In the genomic region with DNA sequence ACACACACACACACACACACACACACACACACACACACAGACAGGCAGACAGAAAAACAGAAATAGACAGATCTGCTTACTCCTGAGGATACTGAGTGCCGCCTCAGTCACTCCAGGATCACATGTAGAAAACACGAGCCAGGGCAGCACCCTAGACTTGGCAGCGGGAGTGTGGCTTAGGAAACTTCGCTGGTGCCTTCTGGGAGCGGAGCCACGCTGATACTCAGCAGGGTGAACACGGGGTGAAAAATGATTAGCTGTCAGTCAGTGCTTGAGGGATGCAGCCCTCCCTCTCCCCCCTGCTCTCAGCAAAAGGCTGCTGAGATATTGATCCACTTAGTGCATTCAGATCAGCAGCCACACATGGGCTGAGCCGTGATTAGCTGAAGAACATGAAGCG, we compare ENCODE assay signal across 11 mouse cellular contexts.
DNase-seq lines count a peak whose midpoint lies in the region; ATAC-seq and TF ChIP-seq lines count a peak whose summit lies in the region.
"Had no signal": no experiment of that assay in that cellular context is flagged by ENCODE, and none has a peak within 500 bp of the region (broad histone marks: within the 10 kb centered on the region; RNA-seq: fewer than 3 reads in every experiment).

No protein-coding gene starts in this region.

- H3K27me3 ChIP-seq in forebrain, embryonic 10.5 days (ENCODE audit: poor library complexity, severe bottlenecking), result peaks cover 16% of the 10 kb centered on the region
- peaks cover 7% of the 10 kb centered on the region; the same call in 1 of the 2 replicates for H3K27me3 ChIP-seq in forebrain, embryonic 12.5 days
- H3K27me3 ChIP-seq in midbrain, embryonic 11.5 days (ENCODE audit: control insufficient read depth, insufficient read depth, low read length), result no peaks in the 10 kb centered on the region
- no peaks in the 10 kb centered on the region for H3K27me3 ChIP-seq in midbrain, embryonic 15.5 days (replicated peaks)
- H3K27me3 ChIP-seq in heart, postnatal 0 days (ENCODE audit: control insufficient read depth, insufficient read depth, low read length), result no peaks in the 10 kb centered on the region

- H3K27ac ChIP-seq in forebrain, embryonic 10.5 days, result peak overlapping the region; percentile 20; the same call in 1 of the 2 replicates
- H3K27ac ChIP-seq in forebrain, embryonic 12.5 days, result no peak overlapping the region
- no peak overlapping the region; the same call in 1 of the 2 replicates for H3K27ac ChIP-seq in midbrain, embryonic 11.5 days (ENCODE audit: low read depth, low read length)
- no peak overlapping the region for H3K27ac ChIP-seq in midbrain, embryonic 15.5 days
- H3K27ac ChIP-seq in heart, postnatal 0 days (ENCODE audit: low read depth), result no peak overlapping the region
- H3K27ac ChIP-seq: embryonic facial prominence, embryonic 13.5 days; limb, embryonic 12.5 days had no signal

- TF ChIP-seq EP300 in heart, postnatal 0 days (IDR thresholded peaks at IDR 0.05; ENCODE audit: low read depth), result no peak

- peaks cover 70% of the 10 kb centered on the region for H3K4me1 ChIP-seq in forebrain, embryonic 10.5 days
- H3K4me1 ChIP-seq in forebrain, embryonic 12.5 days, result peaks cover 66% of the 10 kb centered on the region
- H3K4me1 ChIP-seq in midbrain, embryonic 11.5 days (ENCODE audit: control insufficient read depth, insufficient read depth, low read length), result peaks cover 27% of the 10 kb centered on the region
- H3K4me1 ChIP-seq in midbrain, embryonic 15.5 days, result peaks cover 48% of the 10 kb centered on the region
- peaks cover 16% of the 10 kb centered on the region for H3K4me1 ChIP-seq in heart, postnatal 0 days (ENCODE audit: control insufficient read depth, insufficient read depth)

- TF ChIP-seq CTCF in heart, postnatal 0 days (IDR thresholded peaks at IDR 0.05; ENCODE audit: low read depth), result no peak

- no peak for DNase-seq in forebrain, embryonic 10.5 days (ENCODE audit: extremely low spot score, low spot score)
- no peak for DNase-seq in midbrain, embryonic 11.5 days (ENCODE audit: low spot score, missing footprints)
- peak; percentile 52 for DNase-seq in heart, postnatal 0 days (ENCODE audit: low spot score)
- peak; percentile 42 for DNase-seq in retina, postnatal 1 day
- no peak for DNase-seq in thymus, postnatal 25 days
- DNase-seq in frontal cortex, postnatal 25 days (ENCODE audit: low spot score in 2 of 2), result no peak
- DNase-seq: cerebellum, adult 11 months had no signal

- no peaks in the 10 kb centered on the region for H3K36me3 ChIP-seq in forebrain, embryonic 10.5 days (replicated peaks)
- H3K36me3 ChIP-seq in forebrain, embryonic 12.5 days (replicated peaks), result no peaks in the 10 kb centered on the region
- H3K36me3 ChIP-seq in midbrain, embryonic 11.5 days (ENCODE audit: control insufficient read depth, insufficient read depth, low read length), result no peaks in the 10 kb centered on the region
- no peaks in the 10 kb centered on the region for H3K36me3 ChIP-seq in midbrain, embryonic 15.5 days (replicated peaks)
- no peaks in the 10 kb centered on the region for H3K36me3 ChIP-seq in heart, postnatal 0 days (replicated peaks; ENCODE audit: control insufficient read depth, insufficient read depth, low read length)
- H3K36me3 ChIP-seq: embryonic facial prominence, embryonic 13.5 days; limb, embryonic 12.5 days had no signal

- no peak overlapping the region for H3K4me3 ChIP-seq in forebrain, embryonic 10.5 days
- no peak overlapping the region for H3K4me3 ChIP-seq in forebrain, embryonic 12.5 days (replicated peaks)
- H3K4me3 ChIP-seq in midbrain, embryonic 11.5 days (ENCODE audit: low read depth, low read length), result no peak overlapping the region
- no peak overlapping the region for H3K4me3 ChIP-seq in midbrain, embryonic 15.5 days
- no peak overlapping the region for H3K4me3 ChIP-seq in heart, postnatal 0 days (ENCODE audit: low read depth, low read length)
- H3K4me3 ChIP-seq: embryonic facial prominence, embryonic 13.5 days; limb, embryonic 12.5 days had no signal

- no peaks in the 10 kb centered on the region for H3K9me3 ChIP-seq in forebrain, embryonic 10.5 days
- H3K9me3 ChIP-seq in forebrain, embryonic 12.5 days, result no peaks in the 10 kb centered on the region
- H3K9me3 ChIP-seq in midbrain, embryonic 11.5 days (ENCODE audit: control insufficient read depth, low read length), result no peaks in the 10 kb centered on the region
- no peaks in the 10 kb centered on the region for H3K9me3 ChIP-seq in midbrain, embryonic 15.5 days
- no peaks in the 10 kb centered on the region for H3K9me3 ChIP-seq in heart, postnatal 0 days (replicated peaks; ENCODE audit: control insufficient read depth, low read length)
- H3K9me3 ChIP-seq: embryonic facial prominence, embryonic 13.5 days; limb, embryonic 12.5 days had no signal

- H3K9ac ChIP-seq in forebrain, embryonic 12.5 days, result no peak overlapping the region
- H3K9ac ChIP-seq in midbrain, embryonic 11.5 days (ENCODE audit: low read length), result no peak overlapping the region
- no peak overlapping the region for H3K9ac ChIP-seq in midbrain, embryonic 15.5 days
- H3K9ac ChIP-seq in heart, postnatal 0 days (replicated peaks; ENCODE audit: low read depth, low read length), result no peak overlapping the region
- H3K9ac ChIP-seq: embryonic facial prominence, embryonic 13.5 days; limb, embryonic 12.5 days had no signal

- no peak overlapping the region for H3K4me2 ChIP-seq in forebrain, embryonic 12.5 days
- no peak overlapping the region for H3K4me2 ChIP-seq in midbrain, embryonic 11.5 days
- H3K4me2 ChIP-seq in midbrain, embryonic 15.5 days, result no peak overlapping the region
- no peak overlapping the region for H3K4me2 ChIP-seq in heart, postnatal 0 days (ENCODE audit: low read depth, low read length)
- H3K4me2 ChIP-seq: embryonic facial prominence, embryonic 13.5 days; limb, embryonic 12.5 days had no signal

- 76% methylated on average over 9 of the region's 9 CpGs for WGBS in forebrain, embryonic 10.5 days
- WGBS in forebrain, embryonic 12.5 days, result 72% methylated on average over 9 of the region's 9 CpGs
- 73% methylated on average over 9 of the region's 9 CpGs for WGBS in midbrain, embryonic 11.5 days
- WGBS in midbrain, embryonic 15.5 days, result 42% methylated on average over 9 of the region's 9 CpGs
- WGBS in heart, postnatal 0 days, result 23% methylated on average over 9 of the region's 9 CpGs

- ATAC-seq in forebrain, embryonic 12.5 days (ENCODE audit: low FRiP score), result no peak
- ATAC-seq in midbrain, embryonic 11.5 days (ENCODE audit: low FRiP score), result peak; percentile 26; the same call in 1 of the 2 replicates
- no peak for ATAC-seq in midbrain, embryonic 15.5 days (replicated peaks)
- ATAC-seq in heart, postnatal 0 days (ENCODE audit: insufficient read depth, low read depth), result peak; percentile 73

Comparison
In these comparisons a context has a peak if more than half of its experiments do, and no peak if none do; other contexts are left out.
1. ATAC-seq: peak in midbrain, embryonic 11.5 days (single experiment) and heart, postnatal 0 days (single experiment); none in forebrain, embryonic 12.5 days (single experiment) and midbrain, embryonic 15.5 days (single experiment).
2. DNase-seq: peak in heart, postnatal 0 days (single experiment) and retina, postnatal 1 day (single experiment); none in forebrain, embryonic 10.5 days (single experiment), midbrain, embryonic 11.5 days (single experiment), thymus, postnatal 25 days (single experiment) and frontal cortex, postnatal 25 days (0 of 2).